Mouse (Mus musculus) embryo, embryonic 11.5 days (tissue): ENCODE measurements around the gene Per1.
A peak's percentile ranks its signal among the peaks of the same experiment; 100 is the strongest.

Experiments
- DNase-seq: peaks from one replicate; pipeline ENCODE4 v3.0.0-alpha.2; 2012; ENCODE audit warnings: low read depth, low spot score

The Per1 gene

DNA sequence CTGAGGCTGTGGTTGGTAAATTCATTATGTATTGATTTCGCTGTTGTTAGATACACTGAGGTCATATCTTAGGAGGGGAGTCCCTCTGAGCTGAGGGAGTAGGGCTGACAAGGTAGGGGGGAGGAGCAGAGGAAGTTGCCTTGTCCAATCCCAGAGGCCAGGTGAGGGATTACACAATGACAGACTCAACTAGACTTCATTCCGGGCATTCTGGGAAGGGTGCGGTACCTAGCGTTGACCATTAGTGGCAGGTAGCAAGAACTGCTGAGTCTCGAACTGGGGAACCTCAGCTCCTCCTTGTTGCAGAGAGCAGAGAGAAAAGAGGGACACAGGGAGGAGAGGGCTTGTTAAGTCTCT lies 38.5 kb downstream of the Per1 start:
- DNase-seq = no peak

DNA sequence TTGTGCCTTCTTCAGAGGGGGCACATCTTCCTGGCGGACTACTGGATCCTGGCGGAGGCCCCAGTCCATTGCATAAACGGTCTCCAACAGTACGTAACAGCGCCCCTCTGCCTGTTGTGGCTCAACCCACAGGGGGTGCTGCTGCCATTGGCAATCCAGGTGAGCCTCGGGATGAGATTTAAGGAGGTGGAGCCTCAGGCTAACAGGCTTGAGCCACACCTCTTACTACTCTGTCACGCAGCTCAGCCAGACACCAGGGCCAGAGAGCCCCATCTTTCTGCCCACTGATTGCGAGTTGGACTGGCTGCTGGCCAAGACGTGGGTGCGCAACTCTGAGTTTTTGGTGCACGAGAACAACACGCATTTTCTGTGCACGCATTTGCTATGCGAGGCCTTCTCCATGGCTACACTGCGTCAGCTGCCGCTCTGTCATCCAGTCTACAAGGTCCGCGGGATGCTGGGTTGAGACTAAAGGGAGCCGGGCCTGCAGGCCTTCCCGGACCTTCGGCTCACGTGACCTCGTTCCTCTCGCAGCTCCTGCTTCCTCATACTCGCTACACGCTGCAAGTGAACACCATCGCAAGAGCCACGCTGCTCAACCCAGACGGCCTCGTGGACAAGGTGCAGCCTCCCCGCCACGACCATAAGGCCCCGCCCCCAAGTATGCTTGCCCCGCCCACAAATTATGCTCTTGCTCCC lies 39.1 kb downstream of the Per1 start:
- no peak for DNase-seq

DNA sequence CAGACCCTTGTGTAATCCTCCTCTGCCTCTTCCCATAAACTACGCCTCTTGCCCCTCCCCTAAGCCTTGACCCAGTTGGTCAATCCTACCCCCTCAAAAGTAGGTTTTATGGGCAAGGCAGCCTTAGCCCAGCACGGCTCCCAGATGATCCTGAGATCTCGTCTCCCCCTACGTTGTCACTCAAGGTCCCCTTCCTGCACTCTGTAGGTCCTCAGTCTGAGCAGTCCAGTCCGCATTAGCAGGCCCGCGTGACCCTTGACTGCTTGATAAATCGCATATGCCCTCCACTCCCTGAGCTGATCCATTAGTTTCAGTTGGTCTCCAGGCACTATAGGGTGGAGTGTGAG lies 39.6 kb downstream of the Per1 start:
- no peak for DNase-seq

DNA sequence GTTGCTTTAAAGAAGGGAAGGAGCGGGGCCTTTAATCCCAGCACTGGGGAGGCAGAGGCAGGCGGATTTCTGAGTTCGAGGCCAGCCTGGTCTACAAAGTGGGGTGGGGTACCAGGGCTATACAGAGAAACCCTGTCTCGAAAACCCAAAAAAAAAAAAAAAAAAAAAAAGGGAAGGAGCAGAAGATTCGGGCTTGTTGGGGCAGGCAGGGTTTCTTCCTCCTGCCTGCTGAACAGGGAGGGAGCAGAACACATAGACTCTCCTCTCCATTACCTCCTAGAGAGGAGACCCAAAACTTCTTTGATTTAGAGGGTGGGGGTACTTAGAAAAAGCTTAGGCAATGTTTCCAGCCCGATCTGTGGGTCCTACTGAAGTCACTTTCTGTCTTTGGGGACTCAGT lies 40.3 kb downstream of the Per1 start:
- no peak for DNase-seq

DNA sequence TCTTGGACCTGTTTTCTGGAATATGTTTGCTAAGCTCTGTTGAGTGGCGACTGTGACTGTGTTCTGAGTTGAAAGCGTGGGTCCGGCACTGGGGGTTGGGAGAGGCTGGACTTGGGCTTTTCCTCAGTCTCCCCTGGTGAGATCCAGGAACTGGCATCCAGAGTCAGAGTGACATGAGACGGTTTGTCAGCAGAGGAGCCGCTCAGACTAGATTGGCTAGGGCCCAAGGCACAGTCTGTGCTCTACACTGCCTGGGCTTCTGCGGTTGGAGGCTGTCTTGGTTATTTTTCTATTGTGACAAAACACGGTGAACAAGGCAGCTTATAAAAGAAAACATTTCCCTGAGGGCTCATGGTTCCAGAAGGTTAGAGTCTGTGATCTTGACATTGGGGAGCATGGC lies 52.5 kb downstream of the Per1 start:
- no peak for DNase-seq

DNA sequence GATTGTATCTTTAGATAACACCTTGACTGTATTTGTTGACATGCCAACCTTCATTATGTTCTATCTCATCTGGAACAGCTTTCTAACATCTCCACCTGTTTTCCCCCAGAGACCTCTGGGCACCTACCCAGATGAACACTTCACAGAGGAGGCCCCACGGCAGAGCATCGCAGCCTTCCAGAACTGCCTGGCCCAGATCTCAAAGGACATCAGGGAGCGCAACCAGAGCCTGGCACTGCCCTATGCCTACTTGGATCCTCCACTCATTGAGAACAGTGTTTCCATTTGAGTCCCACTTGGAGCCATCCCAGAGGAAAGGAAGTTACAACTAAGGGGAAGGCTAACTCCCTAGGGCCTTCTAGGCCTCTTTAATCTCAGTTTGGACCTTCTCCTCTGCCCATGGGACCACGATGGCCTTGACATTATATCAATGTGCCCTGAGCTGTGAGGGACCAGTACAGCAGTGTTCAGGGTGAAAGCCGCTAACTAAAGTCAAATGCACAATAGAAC lies 53.5 kb downstream of the Per1 start:
- DNase-seq = no peak

DNA sequence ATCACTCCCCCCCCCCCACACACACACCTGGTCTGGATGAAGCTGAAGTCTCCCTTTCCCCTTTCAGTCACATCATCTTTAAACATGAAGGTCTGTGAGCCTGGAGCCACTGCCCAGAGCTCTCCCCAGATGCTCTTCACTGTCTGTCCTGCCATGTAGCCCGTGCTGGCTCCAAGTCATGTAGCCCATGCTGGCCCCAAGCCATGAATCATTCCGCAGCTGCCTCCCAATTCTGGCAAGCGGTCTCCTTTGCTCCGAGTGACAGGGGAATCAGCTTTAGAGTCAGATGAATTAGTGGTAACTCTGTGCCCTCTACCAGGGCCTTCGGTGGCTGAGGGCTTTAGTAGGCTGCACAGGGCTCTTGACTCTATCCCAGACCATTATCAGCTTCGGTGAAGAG lies 54.7 kb downstream of the Per1 start:
- DNase-seq = no peak

DNA sequence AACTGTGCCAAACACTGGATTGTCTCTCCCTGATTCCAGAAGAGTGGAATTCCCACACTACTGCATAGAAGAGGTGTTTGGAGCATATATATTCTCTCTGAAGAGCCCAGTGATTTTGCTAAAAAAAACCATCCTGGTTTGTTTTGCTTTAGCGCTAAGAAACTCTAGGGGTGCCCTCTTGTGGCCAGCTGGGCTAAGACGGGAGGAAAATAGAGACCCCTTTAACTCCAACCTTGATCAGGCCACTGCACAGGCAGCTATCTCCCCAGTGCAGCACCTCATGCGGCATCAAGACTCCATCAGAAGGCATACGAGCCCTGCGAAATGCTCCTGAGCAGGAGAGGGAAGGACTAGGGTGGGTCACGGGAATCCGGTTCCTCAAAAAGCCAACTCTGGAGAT lies 55.4 kb downstream of the Per1 start:
- peak; percentile 52 for DNase-seq

DNA sequence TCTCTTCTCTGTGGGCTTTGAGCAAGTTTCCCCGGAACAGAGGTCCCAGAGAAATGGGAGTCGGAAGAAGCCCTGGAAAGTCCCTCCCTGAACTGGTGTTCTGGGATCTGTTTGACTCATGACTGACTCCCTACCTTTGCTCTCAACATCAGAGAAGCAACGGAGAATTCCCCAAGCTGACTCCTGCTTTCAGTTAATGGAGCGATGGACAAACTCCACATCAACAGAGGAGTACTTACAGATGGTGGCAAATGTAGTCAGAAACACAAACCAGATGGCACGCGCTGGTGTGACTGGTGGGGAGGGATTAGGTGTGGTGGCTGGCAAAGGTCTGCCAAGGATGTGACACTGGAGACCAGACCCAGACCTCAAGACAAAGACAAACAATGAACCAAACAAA lies 56.0 kb downstream of the Per1 start:
- no peak for DNase-seq

DNA sequence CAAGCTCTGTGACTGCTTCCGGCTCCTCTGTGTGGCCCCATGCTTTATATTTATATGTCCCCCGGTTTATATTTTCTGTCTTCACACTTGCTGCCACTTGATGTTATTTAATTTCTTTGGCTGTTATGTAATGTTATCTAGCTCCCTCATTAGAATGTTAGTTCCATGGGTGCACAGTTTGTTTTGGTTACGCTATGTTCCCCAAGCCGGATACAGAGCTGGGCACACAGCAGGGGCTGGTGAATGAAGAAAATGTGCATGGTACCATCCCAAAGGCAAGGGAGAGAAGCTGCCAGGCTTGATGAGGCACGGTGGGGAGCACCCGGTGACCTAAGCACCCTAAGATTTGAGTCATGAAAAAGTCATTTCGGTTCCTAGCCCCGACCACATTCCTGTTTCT lies 58.8 kb downstream of the Per1 start:
- no peak for DNase-seq

DNA sequence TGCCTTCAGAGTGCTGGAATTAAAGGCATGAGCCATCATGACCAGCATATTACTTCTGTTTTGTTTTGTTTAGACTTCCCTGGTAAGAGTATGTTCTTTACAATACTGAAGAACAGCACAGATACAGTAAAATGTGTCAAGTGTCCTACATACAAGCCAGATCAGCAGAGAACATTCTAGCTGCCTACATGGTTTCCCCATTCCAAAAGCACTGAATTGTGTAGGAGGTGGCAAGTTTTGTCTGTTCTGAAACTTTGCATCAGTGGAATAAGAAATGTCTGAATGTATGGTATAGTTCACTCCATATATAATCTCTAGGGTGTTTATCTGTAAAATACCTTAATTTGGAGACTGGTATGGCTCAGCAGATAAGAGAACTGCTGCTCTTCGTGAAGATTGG lies 60.3 kb downstream of the Per1 start:
- no peak for DNase-seq

DNA sequence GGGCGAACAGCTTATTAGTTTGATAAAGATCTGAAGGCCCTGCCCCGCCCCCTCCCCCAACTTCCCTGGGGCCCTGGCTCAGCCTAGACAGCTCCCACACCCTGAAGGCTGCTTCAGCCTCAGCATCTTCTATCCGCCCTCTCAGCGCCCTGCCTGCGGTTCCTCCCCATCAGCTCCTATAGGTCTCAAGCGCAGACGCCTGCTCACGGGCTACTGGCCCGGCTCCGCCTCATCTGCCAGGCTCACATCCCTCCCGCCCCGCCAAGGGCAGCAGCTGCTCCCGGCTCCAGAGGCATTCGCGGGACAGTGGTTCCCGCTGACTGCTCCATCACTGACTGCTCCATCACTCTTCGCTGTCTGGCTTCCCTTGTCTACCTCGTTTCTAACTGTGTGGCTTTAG lies 61.8 kb downstream of the Per1 start, which contains the start of gene Alox12b:
TSS of gene Alox12b (plus strand) at position 190 of the 400 bp plus-strand sequence.
- no peak for DNase-seq
